Mouse (Mus musculus) myocyte (in vitro differentiated cells): ENCODE measurements around the gene Pbx3.

ENCODE experiments used
- CEBPB ChIP-seq: IDR thresholded peaks from 2 replicates; pipeline ENCODE4 v1.6.1; 2011; ENCODE audit warnings: mild to moderate bottlenecking, moderate library complexity; ENCODE audit not compliant: poor library complexity, insufficient read depth, severe bottlenecking
- E2F4 ChIP-seq: IDR thresholded peaks from one replicate; pipeline ENCODE4 v1.6.1; 2011; ENCODE audit warnings: mild to moderate bottlenecking, control low read depth, moderate library complexity; ENCODE audit not compliant: insufficient read depth
- MAX ChIP-seq: IDR thresholded peaks from one replicate; pipeline ENCODE4 v1.6.1; 2011; ENCODE audit warnings: low read depth, mild to moderate bottlenecking, control low read depth
- MYOD1 ChIP-seq, 3 experiments: IDR thresholded peaks; one replicate each; pipeline ENCODE4 v1.6.1; 2011; ENCODE audit warnings: control low read depth in 2 of 3, low read depth in 2 of 3, mild to moderate bottlenecking in 2 of 3, moderate library complexity in 1 of 3; ENCODE audit not compliant: insufficient read length in 2 of 3, control insufficient read depth in 1 of 3
- MYOG ChIP-seq, 3 experiments: IDR thresholded peaks; one replicate each; pipeline ENCODE4 v1.6.1; 2011; ENCODE audit warnings: control low read depth in 2 of 3, low read depth in 2 of 3, mild to moderate bottlenecking in 2 of 3; ENCODE audit not compliant: insufficient read length in 2 of 3, control insufficient read depth in 1 of 3, insufficient read depth in 1 of 3
- POLR2A ChIP-seq: IDR thresholded peaks from one replicate; pipeline ENCODE4 v1.6.1; 2011; ENCODE audit warnings: low read depth, mild to moderate bottlenecking, control low read depth, moderate library complexity; ENCODE audit not compliant: insufficient read length
- POLR2AphosphoS2 ChIP-seq: IDR thresholded peaks from one replicate; pipeline ENCODE4 v1.6.1; 2011; ENCODE audit warnings: low read depth, control low read depth; ENCODE audit not compliant: insufficient read length
- REST ChIP-seq: IDR thresholded peaks from one replicate; pipeline ENCODE4 v1.6.1; 2011; ENCODE audit warnings: mild to moderate bottlenecking, control low read depth, moderate library complexity; ENCODE audit not compliant: insufficient read depth, insufficient read length
- SRF ChIP-seq: IDR thresholded peaks from one replicate; pipeline ENCODE4 v1.6.1; 2011; ENCODE audit warnings: low read depth; ENCODE audit not compliant: control insufficient read depth, insufficient read length
- TCF12 ChIP-seq: IDR thresholded peaks from one replicate; pipeline ENCODE4 v1.6.1; 2011; ENCODE audit warnings: mild to moderate bottlenecking, control low read depth; ENCODE audit not compliant: poor library complexity, insufficient read depth, severe bottlenecking
- TCF3 ChIP-seq: IDR thresholded peaks from one replicate; pipeline ENCODE4 v1.6.1; 2011; ENCODE audit warnings: low read depth, control low read depth; ENCODE audit not compliant: insufficient read length
- USF1 ChIP-seq: IDR thresholded peaks from one replicate; pipeline ENCODE4 v1.6.1; 2011; ENCODE audit warnings: low read depth, mild to moderate bottlenecking, control low read depth, moderate library complexity

DNA sequence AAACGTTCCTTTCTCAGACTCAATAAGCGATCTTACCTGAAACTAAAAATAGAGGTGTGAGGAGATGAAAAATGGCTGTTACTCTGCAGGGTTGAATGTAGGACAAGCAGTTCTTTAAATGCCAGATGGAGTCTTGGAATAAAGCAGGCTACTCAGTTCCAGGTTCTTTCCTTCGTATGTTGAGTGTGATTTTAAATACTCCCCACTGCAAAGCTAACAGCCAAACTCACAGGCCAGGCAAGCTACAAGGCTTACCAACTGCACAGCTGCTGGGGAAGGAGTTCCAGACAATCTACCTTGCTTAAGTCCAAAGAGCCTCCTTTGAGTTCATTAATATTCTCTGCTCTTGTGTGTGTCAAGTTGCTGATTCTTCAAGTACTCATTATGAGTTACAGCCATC lies 944 bp upstream of the Pbx3 start:
- TF ChIP-seq POLR2A (no peak), E2F4 (no peak), TCF12 (no peak), MYOD1 (IDR thresholded peaks at IDR 0.05; ENCODE audit: control insufficient read depth in 1 of 3, insufficient read length in 2 of 3, low read depth in 2 of 3) (no peak), USF1 (no peak), POLR2AphosphoS2 (no peak), SRF (no peak), REST (no peak), MAX (no peak), TCF3 (no peak), MYOG (IDR thresholded peaks at IDR 0.05; ENCODE audit: control insufficient read depth in 1 of 3, insufficient read depth in 1 of 3, insufficient read length in 2 of 3, low read depth in 2 of 3) (no peak), CEBPB (no peak)
